Mouse (Mus musculus) gonadal fat pad, adult 2 months (tissue): ENCODE measurements around the gene Arsb. TPM values are rescaled to one million over a fixed set of nuclear protein-coding genes. Genes with fewer than 3 reads are reported as not detected.
"Not testable (repeated sequence)": the region's sequence is repeated elsewhere in the genome, so short reads cannot be mapped to it uniquely, and the experiment has no call there.

Experiments used
- DNase-seq: peaks from one replicate; pipeline ENCODE4 v3.0.0-alpha.2; 2012; ENCODE audit warnings: low read depth
- polyA plus RNA-seq: library from polyadenylated mRNA; depleted of rRNA; stranded (reverse); fragments of >200 nt; gene quantifications from 2 replicates; pipeline ENCODE4 v1.2.3, GENCODE M21; 2012

The Arsb gene
- polyA plus RNA-seq, 1 experiment: 29.3 TPM

DNA sequence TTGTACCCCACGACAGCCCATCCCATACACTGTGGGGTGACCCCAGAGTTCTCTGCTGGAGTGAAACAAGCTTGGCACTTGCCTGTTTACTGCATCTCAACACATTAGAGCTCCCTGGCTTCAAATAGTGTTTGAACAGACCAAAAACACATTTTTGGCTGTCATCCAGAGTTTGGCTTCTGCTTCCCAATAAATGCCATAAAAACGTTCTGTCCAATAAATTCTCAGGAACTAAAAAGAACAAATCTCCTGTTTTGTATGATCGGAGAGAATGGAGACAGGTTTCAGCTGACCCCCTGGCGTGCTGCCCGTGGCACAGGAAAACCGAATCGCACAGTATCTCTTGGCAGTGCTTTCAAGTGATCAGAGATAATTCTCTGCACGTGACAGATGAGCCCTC lies 16.2 kb downstream of the Arsb start:
- no peak for DNase-seq

DNA sequence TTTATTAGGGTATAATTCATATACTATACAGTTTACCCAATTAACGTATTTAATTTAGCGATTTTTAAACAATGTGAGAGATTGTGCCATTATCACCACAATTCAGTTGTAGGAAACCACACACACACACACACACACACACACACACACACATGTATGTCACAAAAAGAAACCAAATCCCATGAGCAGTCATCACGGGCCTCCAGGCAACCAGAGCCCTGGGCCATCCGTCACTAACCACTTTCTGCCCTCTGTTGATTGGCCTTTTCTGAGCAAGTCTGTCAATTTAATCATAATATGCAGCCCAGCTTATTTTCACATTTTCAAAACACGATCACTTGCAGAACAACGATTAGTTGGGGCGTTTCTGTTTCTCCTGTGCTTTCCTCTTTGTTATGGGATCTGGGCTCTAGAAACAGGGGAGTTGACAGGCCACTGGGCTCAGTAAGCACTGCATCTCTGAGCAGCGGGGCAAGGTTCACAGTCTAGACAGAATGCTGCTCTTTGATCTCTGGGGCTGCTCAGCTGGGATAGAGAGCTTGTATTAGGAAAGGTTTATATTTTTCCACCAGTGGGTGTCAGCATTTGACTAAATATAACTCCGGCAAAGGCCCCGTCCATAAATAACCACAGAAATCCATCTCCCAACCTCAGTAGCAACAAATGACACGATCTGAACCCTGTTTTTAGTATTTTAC lies 21.7 kb downstream of the Arsb start:
- DNase-seq: no peak

DNA sequence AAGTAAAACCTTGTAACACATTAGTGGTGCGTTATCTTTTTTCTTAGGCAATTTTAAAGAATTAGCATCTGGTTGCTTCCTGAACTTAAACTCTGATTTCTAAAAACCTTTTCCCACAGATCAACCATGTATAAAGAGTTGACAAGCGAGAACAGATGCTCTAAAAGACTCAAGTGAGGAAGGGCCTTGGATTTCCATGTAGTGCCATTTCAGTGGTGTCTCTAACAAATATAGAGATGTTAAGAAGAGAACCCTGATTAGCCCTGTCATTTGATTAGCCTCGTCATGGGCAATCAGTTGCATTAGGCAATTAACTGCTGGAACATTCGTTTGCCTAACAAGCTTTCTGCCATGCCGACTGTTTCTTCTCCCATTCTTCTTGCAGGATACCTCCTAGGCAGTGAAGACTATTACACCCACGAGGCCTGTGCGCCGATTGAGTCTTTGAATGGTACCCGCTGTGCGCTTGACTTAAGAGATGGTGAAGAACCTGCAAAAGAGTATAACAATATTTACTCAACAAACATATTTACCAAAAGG lies 22.3 kb downstream of the Arsb start:
- DNase-seq: no peak

DNA sequence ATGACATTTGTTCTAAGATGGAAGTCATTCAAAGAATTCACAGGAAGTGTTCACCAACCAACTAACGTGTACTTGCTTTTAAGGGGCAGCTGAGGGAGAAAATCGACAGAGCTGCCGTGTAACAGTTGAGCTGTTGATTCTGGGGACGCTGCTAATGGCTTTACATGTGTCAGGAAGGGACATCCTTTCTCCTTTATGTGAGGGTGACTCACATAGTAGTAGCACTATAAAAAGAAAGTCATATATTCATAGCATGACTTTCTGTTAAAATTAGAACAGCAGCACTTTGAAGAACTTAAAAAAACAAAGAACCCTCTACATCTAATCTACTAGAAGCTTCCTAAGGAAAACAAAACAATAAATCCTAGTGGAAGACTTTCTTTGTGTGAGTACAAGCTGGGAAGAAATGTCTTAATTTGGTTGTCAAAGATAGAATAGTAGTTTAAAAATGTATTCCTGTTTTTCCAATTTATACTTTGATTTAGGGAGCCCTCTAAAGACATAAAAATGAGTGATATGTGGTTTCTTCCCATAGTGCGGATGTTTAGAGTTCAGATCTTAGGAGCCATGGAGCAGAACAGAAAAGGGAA lies 25.7 kb downstream of the Arsb start:
- DNase-seq: no peak

DNA sequence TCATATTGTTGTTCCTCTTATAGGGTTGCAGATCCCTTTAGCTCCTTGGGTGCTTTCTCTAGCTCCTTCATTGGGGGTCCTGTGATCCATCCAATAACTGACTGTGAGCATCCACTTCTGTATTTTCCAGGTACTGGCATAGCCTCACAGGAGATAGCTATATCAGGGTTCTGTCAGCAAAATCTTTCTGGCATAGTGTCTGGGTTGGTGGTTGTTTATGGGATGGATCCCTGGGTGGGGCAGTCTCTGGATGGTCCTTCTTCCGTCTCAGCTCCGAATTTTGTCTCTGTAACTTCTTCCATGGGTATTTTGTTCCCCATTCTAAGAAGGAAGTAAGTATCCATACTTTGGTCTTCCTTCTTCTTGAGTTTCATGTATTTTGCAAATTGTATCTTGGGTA lies 38.9 kb downstream of the Arsb start:
- not testable (repeated sequence) for DNase-seq

DNA sequence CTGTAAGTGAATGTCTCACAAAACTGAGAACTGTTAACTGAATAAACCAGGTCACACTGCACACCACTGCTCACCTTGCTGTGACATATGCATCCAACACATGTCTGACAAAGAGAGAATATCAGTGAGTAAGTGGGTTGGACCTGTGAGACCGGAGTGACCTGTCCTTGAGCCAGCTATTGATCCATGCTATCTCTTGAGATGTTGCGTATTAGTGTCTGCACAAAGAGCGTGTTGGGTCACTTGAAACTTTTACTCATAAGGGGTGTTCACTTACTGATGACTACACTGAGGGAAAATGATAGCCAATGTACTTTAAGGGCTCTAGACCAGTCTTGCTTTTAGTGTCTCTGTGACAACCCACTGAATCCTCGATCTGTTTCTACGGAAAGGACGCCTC lies 42.7 kb downstream of the Arsb start:
- no peak for DNase-seq

DNA sequence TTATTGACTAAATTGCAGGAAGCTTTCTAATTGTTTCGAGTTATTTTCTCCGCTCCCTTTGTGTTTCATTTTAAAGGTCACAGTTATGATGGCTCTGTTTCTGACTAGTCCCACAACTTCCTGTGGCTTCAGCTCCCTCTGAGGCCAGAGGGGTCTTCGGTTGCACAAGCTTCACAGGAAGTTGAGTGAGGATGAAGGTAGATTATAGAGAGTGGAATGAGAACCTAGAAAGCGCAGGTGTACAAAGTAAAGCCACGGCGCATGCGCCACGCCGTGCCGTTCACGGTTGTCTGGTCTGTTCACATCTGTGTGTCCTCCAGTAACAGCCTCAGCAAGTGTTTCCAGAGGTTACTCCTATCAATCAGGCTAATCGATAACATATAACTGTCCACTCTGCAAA lies 43.2 kb downstream of the Arsb start:
- no peak for DNase-seq

DNA sequence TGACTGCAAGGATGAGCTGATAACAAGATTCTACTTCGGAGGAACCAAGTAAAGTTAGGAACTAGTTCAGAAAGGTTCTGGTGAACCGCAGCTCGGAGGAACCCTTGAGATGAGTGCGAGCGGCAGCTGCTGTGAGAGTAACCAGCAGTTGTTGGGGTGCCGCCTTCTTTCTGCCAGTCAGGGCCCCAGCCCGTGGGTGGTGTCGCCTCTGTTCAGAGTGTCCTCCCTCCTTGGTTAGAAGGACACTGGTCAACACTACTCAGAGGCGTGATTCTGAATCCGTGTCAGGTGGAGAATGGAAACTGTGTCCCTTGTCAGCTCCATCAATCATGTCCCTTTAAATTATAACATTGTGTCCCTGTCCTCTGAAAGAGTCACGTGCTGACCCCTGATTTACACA lies 43.7 kb downstream of the Arsb start:
- DNase-seq: no peak

DNA sequence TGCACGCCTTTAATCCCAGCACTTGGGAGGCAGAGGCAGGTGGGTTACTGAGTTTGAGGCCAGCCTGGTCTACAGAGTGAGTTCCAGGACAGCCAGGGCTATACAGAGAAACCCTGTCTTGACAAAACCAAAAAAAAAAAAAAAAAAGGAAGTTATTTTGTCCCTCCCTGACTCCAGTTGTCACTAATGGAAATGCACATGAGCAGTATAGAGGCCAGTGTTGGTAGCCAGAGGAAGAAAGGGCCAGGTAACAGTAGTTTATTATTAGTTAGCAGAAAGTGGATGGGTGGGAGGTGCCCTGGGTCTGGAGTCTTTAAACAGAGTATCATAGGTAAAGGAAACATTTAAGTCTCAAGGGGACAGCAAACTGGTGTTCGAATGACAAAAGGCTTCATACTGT lies 44.7 kb downstream of the Arsb start:
- no peak for DNase-seq

DNA sequence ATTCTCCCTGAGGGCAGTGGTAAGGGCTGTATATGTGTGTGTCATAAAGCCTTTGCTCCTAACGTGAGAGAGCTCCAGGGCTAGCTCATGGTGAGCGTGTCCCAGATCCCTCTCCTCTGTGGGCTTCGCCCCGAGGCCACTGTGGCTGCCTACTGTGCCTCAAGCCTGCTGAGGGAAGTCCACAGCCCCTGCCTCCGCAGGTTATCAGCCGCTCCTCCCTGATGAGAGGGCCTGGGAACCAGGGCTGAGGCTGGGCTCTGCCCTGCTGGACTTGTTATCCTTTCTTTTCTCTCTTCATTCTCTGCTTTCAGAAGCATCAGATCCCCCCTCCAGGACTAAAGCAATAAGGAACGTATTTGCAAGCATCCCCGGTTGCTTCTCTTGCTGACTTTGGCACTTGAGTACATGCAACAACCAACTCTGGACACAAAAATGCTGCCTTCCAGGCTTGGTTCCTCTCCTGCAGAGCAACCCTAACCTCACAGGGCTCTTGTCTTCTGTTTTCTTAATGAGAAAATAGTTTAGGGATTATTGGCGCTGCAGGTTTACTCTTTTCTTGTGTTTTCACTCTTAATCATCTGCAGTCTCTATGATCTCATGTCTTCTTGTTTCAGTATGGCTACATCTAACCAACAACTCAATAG lies 45.4 kb downstream of the Arsb start:
- DNase-seq: no peak

DNA sequence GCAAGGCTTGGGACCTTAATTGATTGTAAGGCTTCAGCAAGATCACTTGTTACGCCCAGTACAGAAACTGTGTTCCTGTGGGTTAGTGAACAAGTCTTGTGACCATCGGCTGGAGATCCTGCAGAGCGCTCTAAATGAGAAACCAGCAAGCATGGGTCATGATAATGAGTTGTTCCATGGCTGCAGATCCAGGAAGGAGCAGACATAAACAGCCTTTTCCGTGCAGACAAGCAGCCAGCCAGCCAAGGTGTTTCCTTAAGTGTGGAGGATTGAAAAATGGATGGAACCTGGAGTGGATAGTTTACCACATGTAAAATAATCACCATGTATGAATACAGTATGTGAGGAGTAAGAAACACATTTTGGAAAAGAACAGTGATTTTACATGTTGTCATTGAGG lies 48.7 kb downstream of the Arsb start:
- no peak for DNase-seq

DNA sequence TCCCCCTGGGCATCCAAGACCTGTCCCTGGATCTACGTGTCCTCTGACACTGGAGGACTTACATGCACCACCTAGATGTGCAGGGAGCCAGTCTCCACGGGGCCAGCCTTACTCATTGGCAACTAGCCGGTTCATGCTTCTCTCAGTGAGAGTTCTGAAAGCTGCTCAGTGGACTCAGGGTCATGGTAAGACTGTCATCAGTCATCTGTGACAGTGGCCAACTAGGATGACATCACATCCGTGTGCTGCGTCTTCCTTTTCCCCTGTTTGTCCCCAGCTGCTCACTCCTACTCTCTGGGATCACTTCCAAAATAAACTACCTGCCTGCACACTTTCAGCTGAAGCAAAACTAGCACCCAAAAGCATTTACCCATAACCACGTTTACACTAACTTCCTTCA lies 50.6 kb downstream of the Arsb start:
- DNase-seq: peak; percentile 19

DNA sequence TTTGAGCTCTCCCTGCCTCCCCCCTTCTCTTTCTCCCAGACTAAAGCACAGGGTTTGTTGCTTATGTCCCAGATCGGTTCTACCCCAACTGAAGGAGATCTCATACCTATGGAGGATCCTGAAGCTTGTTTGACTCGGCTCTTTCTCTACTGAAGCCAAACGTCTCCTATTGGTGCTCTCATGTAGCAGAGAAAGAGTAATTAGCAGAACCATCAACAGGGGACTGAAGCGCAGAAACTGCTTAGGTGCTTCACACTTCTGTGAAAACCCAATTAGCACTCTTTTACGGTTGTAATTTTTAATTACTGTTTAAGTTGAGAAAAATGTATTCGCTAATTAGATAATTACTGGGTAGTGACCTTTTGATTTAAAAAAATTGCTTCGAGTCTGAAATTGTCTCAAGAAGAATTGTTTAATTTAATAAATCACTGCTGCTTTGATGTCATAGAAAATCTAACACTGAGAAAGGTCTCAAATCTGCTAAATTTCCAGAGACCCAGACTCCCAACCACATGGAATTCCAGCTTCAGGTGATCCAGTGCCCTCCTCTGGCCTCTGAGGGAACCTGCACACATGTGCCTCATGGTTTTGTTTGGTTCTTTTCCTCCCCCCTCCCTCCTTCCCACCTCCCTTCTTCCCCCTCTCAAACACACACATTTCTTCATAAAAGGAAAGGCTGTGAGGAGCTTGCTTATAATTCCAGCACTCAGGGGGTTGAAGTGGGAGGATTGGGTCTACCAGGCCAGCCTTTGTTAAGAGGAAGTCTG lies 54.5 kb downstream of the Arsb start:
- DNase-seq: no peak

DNA sequence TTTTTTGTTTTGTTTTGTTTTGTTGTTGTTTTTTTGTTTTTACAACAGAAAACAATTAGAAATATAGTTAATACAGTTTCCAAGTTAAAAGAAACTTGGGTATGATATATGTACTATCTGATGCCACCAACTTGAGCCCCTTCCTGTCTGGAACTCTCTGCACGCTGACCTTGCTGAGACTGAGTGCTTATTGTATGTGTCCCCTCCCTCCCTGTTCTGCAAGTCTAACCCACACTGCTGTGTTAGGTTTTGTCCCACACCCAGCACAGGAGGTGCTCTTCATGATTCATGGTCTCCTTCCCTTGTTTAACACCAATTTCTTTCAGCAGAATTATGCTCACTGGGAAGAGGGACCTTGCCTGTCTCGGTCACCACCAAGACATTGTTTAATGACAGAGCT lies 56.3 kb downstream of the Arsb start:
- no peak for DNase-seq

DNA sequence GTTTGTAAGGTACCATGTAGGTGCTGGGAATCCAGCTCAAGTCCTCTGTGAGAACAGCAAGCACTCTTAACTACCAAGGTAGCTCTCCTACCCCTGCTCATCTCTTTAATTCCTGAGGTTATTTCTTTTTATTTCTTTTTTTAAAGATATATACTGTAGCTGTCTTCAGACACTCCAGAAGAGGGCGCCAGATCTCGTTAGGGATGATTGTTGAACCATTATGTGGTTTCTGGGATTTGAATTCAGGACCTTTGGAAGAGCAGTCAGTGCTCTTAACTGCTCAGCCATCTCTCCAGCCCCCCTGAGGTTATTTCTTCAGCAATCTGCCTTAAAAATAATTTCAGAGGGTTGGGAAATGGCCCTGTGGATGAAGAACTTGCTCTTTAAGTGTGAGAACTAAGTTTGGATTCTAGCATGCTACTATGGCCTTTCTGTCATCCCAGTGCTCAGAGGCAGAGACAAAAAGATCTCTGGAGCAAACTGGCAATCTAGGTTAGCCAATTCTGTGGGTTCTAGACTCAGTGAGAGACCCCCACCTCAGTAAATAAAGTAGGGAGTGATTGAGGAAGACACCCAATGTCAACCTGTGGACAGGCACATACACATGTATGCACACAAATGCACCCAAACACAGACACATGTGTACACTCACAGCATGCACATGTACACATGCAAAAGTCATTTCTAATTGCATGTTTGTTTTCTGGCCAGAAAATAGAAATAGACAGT lies 58.3 kb downstream of the Arsb start:
- no peak for DNase-seq

DNA sequence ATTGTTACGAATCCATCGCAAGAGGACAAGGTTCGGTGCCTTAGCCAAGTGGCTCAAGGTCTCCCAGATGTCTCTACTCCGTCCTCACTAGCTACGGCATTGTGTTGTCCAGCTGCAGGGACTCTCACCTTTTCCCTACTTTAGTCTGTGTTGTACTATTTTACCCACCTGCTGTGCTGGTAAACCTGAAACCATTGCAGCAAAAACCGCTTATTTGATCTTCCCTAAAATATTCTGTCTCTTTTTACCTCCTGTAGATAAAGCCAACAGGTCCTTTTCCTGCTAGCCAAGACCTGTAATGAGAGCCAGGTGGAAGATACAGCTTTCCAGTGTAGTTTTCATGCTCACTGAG lies 58.8 kb downstream of the Arsb start:
- no peak for DNase-seq

DNA sequence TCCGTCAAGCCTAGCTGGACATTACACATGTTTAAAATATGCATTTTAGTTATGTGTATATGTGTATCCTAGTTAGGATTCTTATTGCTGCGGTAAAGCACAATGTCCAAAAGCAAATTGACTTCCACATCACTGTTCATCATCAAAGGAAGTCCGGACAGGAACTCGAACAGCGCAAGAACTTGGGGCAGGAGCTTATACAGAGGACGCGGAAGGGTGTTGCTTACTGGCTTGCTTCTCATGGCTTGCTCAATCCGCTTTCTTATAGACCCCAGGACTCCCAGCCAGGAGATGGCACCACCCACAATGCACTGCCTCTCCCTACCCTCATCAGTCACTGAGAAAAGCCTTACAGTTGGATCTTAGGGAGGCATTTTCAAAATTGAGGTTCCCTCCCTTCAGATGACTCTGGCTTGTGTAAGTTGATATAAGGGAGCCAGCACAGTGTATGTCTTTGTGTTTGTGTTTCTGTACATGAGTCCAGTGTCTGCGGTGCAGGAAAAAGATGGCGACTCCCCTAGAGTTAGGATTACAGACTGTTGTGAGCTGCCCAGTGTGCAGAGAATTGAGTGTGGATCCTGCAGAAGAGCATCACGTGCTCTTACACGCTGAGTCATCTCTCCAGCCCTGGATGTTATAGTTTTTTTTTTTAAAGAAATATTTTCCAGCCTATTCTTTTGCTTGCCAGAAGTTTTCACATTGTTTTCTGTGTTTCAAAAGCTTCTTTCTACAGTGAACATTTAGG lies 66.2 kb downstream of the Arsb start:
- DNase-seq: no peak

DNA sequence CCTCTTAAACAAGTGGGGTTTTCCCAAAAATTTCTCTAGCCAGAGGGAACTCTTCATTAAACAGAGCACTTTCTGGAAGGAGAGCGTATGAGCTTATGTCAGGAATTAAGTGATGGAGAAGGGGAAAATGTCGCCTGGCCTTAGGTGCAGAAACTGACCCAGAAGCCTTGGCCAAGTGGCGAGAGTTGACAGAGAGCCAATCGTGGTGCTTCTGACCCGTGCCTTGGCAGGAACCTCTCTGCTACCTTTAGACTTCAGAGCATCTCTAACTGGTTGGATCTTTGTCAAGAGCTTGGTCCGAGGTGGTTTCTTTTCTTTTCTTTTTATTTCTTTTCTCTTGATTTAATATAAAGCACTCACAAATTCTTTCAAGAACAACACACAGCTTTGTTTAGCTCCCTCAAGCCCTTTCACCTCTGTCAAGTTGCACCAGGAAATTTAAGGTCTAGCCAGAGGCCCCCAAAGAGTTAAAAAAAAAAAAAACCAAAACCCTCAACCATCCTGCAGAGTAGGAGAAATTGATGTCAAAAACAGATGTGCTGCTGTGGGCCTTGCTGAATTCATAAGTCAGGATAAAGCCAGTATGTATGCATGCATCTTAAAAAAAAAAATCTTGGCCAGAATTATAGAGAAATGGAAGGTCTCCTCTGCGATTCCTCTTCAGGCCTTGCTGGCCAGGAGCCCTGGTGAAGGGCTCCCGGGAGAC lies 67.2 kb downstream of the Arsb start:
- DNase-seq: no peak

DNA sequence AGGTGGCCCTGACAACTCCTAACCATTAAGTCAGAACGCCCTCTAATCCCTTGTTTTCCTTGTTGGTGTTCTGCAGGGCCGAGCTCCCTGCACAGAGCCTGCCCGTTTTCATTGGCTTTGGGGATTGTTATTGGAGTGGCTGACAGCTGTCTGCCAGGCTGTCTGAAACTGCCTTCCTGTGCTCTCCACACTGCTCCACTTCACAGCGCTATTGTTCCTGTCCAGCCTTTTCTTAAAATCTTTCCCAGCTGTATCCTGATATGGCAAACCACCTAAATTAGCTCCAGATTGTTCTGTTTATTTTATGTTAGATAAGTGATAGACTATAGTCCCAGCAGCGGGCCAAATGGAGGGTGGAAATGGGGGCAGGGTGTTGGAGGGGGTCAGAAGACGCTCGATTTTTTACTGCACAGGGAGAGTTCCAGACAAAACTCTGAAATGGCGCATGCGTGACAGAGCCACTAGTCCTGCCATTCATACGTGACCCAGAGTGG lies 67.8 kb downstream of the Arsb start:
- DNase-seq: no peak

DNA sequence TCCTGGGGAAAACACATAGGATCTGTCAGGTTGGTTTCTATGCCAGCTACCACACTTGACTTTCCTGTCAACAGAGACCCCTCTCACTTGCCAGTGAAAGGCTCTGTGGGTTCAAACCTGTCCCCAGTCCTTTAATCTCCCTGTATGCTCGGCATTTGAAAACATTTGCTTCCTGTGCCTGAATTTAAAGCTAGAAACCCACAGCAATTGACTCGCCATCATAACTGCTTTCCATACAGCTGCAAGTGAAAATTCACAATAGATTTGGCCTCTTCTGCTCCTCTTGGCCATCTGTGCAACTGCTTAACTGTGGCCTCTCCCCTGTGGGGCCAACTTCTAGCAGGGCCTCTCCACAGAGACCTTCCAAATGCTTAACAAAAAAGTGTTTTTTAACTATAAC lies 68.3 kb downstream of the Arsb start:
- DNase-seq: no peak
